Mouse (Mus musculus): ENCODE data around the gene 6820408C15Rik. TPM values are rescaled to one million over a fixed set of nuclear protein-coding genes. Genes with fewer than 3 reads are reported as not detected.

The 6820408C15Rik gene
- polyA plus RNA-seq (2021; fragmentation: Nextera tagmentation) = 3.3 and 5.2 TPM in 2 replicates
- long read RNA-seq, experiment 1, partial matches to known transcripts = 3 of 6 reads
- long read RNA-seq, experiment 1, other reads (novel, unspliced or antisense) = 3 of 6 reads
- long read RNA-seq, experiment 2, partial matches to known transcripts = 3 of 8 reads
- long read RNA-seq, experiment 2, other reads (novel, unspliced or antisense) = 5 of 8 reads

DNA sequence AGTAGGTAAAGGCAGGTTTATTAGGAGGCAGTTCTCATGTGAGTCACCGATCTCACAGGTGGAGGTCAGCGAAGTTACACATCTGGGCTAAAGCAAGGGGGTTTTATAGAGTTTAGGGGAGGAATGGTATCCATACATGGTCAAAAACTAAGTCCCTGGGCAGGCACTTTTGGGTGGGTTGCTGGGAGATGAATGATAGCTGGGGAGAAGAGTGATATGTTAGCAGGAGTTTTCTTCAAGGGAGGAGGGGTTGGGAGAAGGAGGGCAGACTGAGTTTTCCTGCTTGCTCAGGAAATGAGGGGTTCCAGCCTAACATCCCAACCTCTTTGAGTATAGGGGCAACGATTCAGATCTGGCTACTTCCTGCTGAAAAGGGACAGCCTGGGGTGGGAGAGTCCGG, at the start of gene 6820408C15Rik:
6820408C15Rik (plus strand) TSS at position 301 of the 400 bp plus-strand sequence.

DNA sequence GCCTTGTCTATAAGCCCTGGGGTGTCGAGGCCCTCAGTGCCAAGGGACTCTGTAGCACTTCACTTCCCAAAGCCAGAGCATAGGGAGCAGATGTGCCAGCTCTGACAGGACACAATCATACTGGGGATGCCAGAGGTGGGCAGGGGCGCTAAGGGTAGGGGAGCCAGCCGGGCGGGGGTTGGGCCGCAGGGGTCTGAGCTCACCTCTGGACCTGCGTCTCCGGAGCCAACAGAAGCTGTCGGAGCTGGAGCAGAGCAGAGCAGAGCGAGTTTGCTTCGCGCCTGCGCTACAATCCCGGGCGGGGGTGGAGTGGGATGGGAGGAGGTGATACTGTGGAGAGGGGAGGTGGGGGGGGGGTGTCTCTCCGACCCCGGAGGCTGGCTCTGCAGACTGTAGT, 39.0 kb upstream of the 6820408C15Rik start, which contains the start of gene Nrsn2:
Nrsn2 (minus strand) TSS at position 294 of the 397 bp plus-strand sequence.

DNA sequence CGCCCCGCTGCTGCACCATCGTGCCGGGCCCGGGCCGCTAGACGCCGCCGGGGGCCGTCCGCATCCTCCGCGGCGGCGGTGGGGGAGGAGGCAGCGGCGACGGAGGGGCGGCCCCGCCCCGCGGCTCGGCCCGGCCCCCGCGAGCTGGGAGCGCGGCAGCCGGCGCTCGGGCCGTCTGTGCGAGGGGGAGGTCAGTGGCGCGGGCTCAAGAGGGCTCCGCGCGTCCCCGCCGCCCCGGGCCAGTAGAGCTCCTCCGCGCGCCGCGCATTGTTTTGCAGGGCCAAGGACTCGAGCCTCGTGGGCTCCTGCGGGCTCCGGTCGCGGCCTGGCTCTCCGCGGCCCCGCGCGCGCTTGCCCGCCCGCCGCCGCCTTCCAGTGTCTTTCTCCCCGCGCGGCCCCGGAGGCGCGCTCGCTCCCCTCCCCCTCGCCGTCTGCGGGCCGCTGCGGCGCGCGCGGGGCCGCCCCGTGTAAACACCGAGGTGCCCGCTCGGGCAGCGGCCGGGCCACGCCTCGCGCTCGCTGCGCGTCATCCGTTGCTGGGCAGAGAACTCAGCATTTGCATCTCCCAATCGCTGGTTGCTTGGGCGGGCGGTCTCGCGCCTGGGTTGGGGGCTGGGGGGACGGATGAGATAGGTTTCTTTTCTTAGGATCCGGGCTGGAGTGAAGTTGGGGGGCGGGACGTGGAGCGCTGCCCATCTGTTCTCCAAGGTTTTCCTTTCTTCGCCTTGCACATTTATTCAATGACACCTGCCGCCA, 17.5 kb upstream of the 6820408C15Rik start, which contains the start of gene Sox12:
Sox12 (minus strand) TSS at position 384 of the 756 bp plus-strand sequence.

DNA sequence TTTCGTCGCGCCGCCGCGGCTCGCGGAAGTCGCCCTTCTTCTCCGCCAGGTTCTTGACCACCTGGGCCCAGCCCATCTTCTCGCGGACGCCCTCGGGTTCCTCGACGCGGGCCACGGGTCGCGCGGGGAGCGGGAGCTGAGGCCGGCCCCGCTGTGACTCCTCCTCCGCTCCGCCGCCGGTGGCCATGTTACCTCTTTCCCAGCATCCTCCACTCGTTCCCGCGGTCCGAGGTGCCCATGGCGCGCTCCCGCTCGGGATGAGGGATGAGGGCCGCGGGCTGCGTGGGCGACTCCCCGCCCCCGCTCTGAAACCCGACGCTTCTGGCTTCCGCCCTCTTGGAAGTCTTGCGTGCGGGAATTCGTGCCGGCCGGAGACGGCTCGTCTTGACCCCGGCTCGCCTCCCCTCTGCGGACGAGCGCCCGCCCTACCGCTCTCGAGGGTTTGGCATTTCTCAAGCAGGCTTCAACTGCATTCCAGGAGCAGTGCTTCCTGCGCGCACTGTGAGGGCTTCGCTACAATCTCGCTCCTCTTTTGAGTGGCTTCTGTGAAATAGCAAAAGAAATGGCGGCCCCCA, 709 bp upstream of the 6820408C15Rik start, which contains the start of gene Zcchc3:
Zcchc3 (minus strand) TSS at position 437 of the 575 bp plus-strand sequence.

DNA sequence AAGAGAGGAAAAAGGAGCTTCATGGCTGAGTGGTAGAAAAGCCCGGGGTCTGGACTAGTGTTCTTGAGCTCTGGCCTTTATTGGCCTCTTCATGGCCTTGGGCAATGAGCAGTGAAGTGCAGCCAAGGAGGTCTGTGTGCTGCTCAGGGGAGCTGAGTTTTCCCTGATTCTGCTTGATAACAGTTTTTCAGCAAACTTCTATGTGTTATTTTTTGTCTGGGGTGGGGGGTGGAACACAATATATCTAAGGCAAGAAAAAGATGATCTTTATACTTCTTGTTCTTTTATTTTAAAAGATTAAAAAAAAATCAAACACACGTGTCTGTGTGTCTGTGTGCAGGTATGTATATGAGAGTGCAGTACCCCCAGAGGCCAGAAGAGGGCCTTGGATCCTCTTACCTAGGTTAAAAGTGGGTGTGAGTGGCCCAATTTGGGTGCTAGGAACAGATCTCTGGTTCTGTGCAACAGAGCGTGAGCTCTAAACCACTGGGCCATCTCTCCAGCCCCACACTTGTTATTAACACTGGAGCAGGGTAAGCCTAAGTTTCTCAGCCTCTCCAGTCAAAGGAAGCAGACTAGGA, 49.3 kb downstream of the 6820408C15Rik start, which contains the start of gene Defb23:
Defb23 (minus strand) TSS at position 51 of the 581 bp plus-strand sequence.

DNA sequence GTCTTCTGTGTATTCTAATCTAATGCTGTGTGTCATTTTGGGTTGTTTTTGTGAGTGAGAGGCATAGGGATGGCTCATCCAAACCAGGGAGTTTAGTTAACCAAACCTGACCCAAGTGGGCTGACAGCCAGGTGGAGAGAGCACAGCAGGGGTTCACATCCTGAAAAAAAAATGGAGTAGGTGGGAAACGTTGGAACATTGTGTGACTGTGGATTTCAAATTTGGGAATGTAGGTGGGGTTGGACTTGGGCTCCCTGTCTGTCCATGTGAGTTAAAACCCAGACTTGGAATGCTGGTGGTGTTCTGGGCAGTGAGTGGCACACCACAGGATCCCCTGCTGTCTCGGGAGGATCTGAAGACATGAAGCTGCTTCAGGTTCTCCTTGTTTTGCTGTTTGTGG, 61.4 kb downstream of the 6820408C15Rik start, which contains the start of gene Defb20:
Defb20 (plus strand) TSS at position 301 of the 400 bp plus-strand sequence.

DNA sequence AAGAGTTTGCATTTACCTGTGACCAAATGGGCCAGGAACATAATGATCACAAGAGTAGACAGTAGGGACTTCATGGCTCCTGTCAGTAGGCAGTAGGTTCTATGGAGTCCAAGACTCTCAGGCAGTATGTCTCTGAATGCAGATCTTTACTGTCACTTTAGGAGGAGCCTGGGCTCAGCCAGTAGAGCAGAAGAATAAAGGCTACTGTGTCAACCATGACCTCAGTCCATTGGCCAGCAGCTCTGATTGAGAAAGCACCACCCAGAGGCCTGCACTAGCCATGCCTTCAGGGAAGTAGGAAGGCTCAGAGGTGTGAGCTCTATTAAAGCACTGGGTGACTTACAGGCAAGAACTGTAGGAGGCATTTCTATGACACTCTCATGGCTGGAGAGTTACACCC, 74.7 kb downstream of the 6820408C15Rik start, which contains the start of gene Defb22:
Defb22 (minus strand) TSS at position 101 of the 400 bp plus-strand sequence.

Other genes starting within 250 kb of the 6820408C15Rik start
- 220 and 235 TPM in 2 replicates for gene Csnk2a1, start 188.7 kb upstream of the 6820408C15Rik start, polyA plus RNA-seq (2021; fragmentation: Nextera tagmentation)
- gene Tbc1d20, start 121.8 kb upstream of the 6820408C15Rik start, polyA plus RNA-seq (2021; fragmentation: Nextera tagmentation) = 17.2 and 19.5 TPM in 2 replicates
- 87.6 and 106 TPM in 2 replicates for gene Rbck1, start 82.9 kb upstream of the 6820408C15Rik start, polyA plus RNA-seq (2021; fragmentation: Nextera tagmentation)
- gene Trib3, start 71.6 kb upstream of the 6820408C15Rik start, polyA plus RNA-seq (2021; fragmentation: Nextera tagmentation) = 0.48 and 0.50 TPM in 2 replicates
- 100 and 142 TPM in 2 replicates for gene Nrsn2, start 38.9 kb upstream of the 6820408C15Rik start, polyA plus RNA-seq (2021; fragmentation: Nextera tagmentation)
- gene Sox12, start 17.5 kb upstream of the 6820408C15Rik start, polyA plus RNA-seq (2021; fragmentation: Nextera tagmentation) = 0.72 and 1.0 TPM in 2 replicates
- 7.0 and 8.2 TPM in 2 replicates for gene Zcchc3, start 560 bp upstream of the 6820408C15Rik start, polyA plus RNA-seq (2021; fragmentation: Nextera tagmentation)
- gene Defb23, start 49.0 kb downstream of the 6820408C15Rik start, polyA plus RNA-seq (2021; fragmentation: Nextera tagmentation) = not detected in 2 replicates
- not detected in 2 replicates for gene Defb20, start 61.5 kb downstream of the 6820408C15Rik start, polyA plus RNA-seq (2021; fragmentation: Nextera tagmentation)
- not detected in 2 replicates for gene Defb22, start 74.6 kb downstream of the 6820408C15Rik start, polyA plus RNA-seq (2021; fragmentation: Nextera tagmentation)
- not detected in 2 replicates for gene Defb26, start 96.1 kb downstream of the 6820408C15Rik start, polyA plus RNA-seq (2021; fragmentation: Nextera tagmentation)
- gene Defb28, start 102.7 kb downstream of the 6820408C15Rik start, polyA plus RNA-seq (2021; fragmentation: Nextera tagmentation) = not detected in 2 replicates
- gene Defb29, start 124.5 kb downstream of the 6820408C15Rik start, polyA plus RNA-seq (2021; fragmentation: Nextera tagmentation) = not detected in 2 replicates
- gene Gm17416, start 153.8 kb downstream of the 6820408C15Rik start, polyA plus RNA-seq (2021; fragmentation: Nextera tagmentation) = not detected in 2 replicates
- gene Defb21, start 157.2 kb downstream of the 6820408C15Rik start, polyA plus RNA-seq (2021; fragmentation: Nextera tagmentation) = not detected in 2 replicates
- gene Defb19, start 164.7 kb downstream of the 6820408C15Rik start, polyA plus RNA-seq (2021; fragmentation: Nextera tagmentation) = not detected in 2 replicates
- gene Defb45, start 183.8 kb downstream of the 6820408C15Rik start, polyA plus RNA-seq (2021; fragmentation: Nextera tagmentation) = not detected in 2 replicates
- gene Defb36, start 188.7 kb downstream of the 6820408C15Rik start, polyA plus RNA-seq (2021; fragmentation: Nextera tagmentation) = not detected in 2 replicates
- 1.4 TPM in 1 of 2 replicates, not detected in the other for gene Defb25, start 207.5 kb downstream of the 6820408C15Rik start, polyA plus RNA-seq (2021; fragmentation: Nextera tagmentation)
- 0.35 and 0.44 TPM in 2 replicates for gene Rem1, start 211.4 kb downstream of the 6820408C15Rik start, polyA plus RNA-seq (2021; fragmentation: Nextera tagmentation)

All from layer of hippocampus, adult 6 months (tissue).